In the genomic region with DNA sequence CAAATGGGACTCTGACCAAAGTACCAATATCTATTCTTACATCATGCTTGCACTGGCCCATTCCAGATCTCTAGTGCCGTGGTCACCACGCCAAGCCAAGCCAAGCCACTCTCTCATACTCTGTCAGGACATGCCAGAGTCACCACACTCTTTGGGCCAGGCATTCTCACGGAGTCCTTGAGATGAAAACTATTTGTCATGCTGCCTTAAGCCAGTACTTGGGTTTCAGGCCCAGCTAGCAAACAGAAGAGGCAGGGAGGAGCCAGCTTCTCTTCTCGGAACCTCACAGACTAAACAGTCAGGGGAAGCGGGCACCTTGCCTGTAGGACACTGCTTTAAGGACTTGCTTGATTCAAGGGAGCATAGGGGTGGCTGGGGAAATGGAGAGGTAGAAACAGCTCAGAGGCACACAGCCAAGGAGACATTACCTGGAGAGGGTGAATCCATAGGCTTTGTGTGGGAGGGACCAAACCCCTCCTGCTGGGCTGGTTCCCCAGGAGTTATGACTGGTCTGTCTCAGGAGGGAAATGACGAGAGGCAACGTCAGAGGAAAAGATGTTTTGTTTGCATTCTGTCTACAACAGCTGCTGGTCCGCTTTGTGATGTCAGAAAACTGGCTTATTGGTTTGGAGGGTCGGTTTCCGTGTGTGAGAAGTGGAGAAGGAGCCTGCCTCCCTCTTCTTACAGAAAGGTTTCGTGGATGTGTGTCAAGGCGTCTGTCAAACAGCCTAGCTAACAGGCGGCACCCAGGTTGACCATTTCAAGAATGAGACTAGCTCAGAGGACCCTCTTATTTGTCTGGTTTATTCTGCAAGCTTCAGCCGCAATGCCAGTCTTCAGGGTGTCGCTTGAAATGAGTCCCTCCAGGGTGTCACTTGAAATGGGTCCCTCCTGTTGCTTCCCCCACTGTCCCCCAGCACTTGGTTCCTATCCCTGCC, we compare ENCODE assay signal across 20 mouse cellular contexts. TPM values are rescaled to one million over a fixed set of nuclear protein-coding genes. Genes with fewer than 3 reads are reported as not detected.
DNase-seq lines count a peak whose midpoint lies in the region; ATAC-seq lines count a peak whose summit lies in the region.
"Had no signal": no experiment of that assay in that cellular context is flagged by ENCODE, and none has a peak within 500 bp of the region (broad histone marks: within the 10 kb centered on the region; RNA-seq: fewer than 3 reads in every experiment).

No protein-coding gene starts in this region.

- H3K36me3 ChIP-seq in midbrain, embryonic 11.5 days (ENCODE audit: control insufficient read depth, insufficient read depth, low read length): no peaks in the 10 kb centered on the region
- H3K36me3 ChIP-seq in midbrain, embryonic 13.5 days: no peaks in the 10 kb centered on the region
- no peaks in the 10 kb centered on the region for H3K36me3 ChIP-seq in lung, embryonic 16.5 days (ENCODE audit: control insufficient read depth, insufficient read depth, low read length)
- no peaks in the 10 kb centered on the region for H3K36me3 ChIP-seq in forebrain, embryonic 11.5 days (ENCODE audit: control insufficient read depth, insufficient read depth, low read length)
- H3K36me3 ChIP-seq: embryonic facial prominence, embryonic 13.5 days; heart, embryonic 15.5 days; hindbrain, embryonic 13.5 days; limb, embryonic 15.5 days; neural tube, embryonic 15.5 days had no signal

- peaks cover 28% of the 10 kb centered on the region for H3K27me3 ChIP-seq in midbrain, embryonic 11.5 days (ENCODE audit: control insufficient read depth, insufficient read depth, low read length)
- H3K27me3 ChIP-seq in midbrain, embryonic 13.5 days: peaks cover 45% of the 10 kb centered on the region
- H3K27me3 ChIP-seq in lung, embryonic 16.5 days (ENCODE audit: control insufficient read depth, insufficient read depth, low read depth, low read length): peaks cover 14% of the 10 kb centered on the region
- peaks cover 15% of the 10 kb centered on the region for H3K27me3 ChIP-seq in forebrain, embryonic 11.5 days (ENCODE audit: control insufficient read depth, insufficient read depth, low read length)

- H3K9me3 ChIP-seq in midbrain, embryonic 11.5 days (ENCODE audit: control insufficient read depth, low read length): no peaks in the 10 kb centered on the region
- no peaks in the 10 kb centered on the region for H3K9me3 ChIP-seq in midbrain, embryonic 13.5 days
- H3K9me3 ChIP-seq in lung, embryonic 16.5 days (ENCODE audit: control insufficient read depth, low read length): no peaks in the 10 kb centered on the region
- H3K9me3 ChIP-seq in forebrain, embryonic 11.5 days (ENCODE audit: control insufficient read depth, low read length): no peaks in the 10 kb centered on the region
- H3K9me3 ChIP-seq: embryonic facial prominence, embryonic 13.5 days; heart, embryonic 15.5 days; hindbrain, embryonic 13.5 days; limb, embryonic 15.5 days; neural tube, embryonic 15.5 days had no signal

- 72% methylated on average over 15 of the region's 15 CpGs for WGBS in midbrain, embryonic 11.5 days
- 70% methylated on average over 15 of the region's 15 CpGs for WGBS in midbrain, embryonic 13.5 days
- 34% methylated on average over 15 of the region's 15 CpGs for WGBS in lung, embryonic 16.5 days
- 70% methylated on average over 15 of the region's 15 CpGs for WGBS in forebrain, embryonic 11.5 days

- H3K4me3 ChIP-seq in midbrain, embryonic 11.5 days (ENCODE audit: low read depth, low read length): no peak overlapping the region
- H3K4me3 ChIP-seq in midbrain, embryonic 13.5 days (replicated peaks): no peak overlapping the region
- no peak overlapping the region for H3K4me3 ChIP-seq in lung, embryonic 16.5 days (ENCODE audit: low read length)
- H3K4me3 ChIP-seq in forebrain, embryonic 11.5 days (ENCODE audit: low read depth, low read length): no peak overlapping the region
- H3K4me3 ChIP-seq: embryonic facial prominence, embryonic 13.5 days; heart, embryonic 15.5 days; hindbrain, embryonic 13.5 days; limb, embryonic 15.5 days; neural tube, embryonic 15.5 days had no signal

- peak; percentile 80 to 90 for DNase-seq in adrenal gland, adult (ENCODE audit: inconsistent age in 2 of 2, low spot score in 1 of 2)
- DNase-seq in adrenal gland, postnatal 4 days (ENCODE audit: low spot score in 2 of 2): no peak
- DNase-seq in midbrain, embryonic 11.5 days (ENCODE audit: low spot score, missing footprints): peak; percentile 85
- DNase-seq in forebrain, embryonic 11.5 days (ENCODE audit: low spot score): no peak
- DNase-seq in right cerebral cortex, postnatal 36 days (ENCODE audit: low spot score in 2 of 2): no peak
- DNase-seq in spleen, adult 12 weeks (ENCODE audit: low spot score): no peak
- DNase-seq: cerebellum, adult 11 months; cerebellum, postnatal 36 days; gastrocnemius, postnatal 36 days; thymus, adult 2 months had no signal

- no peak overlapping the region for H3K9ac ChIP-seq in midbrain, embryonic 11.5 days (ENCODE audit: low read length)
- H3K9ac ChIP-seq in midbrain, embryonic 13.5 days (replicated peaks): no peak overlapping the region
- H3K9ac ChIP-seq in lung, embryonic 16.5 days (ENCODE audit: low read length): peak overlapping the region; percentile 40
- H3K9ac ChIP-seq in forebrain, embryonic 11.5 days (ENCODE audit: low read length): no peak overlapping the region
- H3K9ac ChIP-seq: embryonic facial prominence, embryonic 13.5 days; heart, embryonic 15.5 days; hindbrain, embryonic 13.5 days; limb, embryonic 15.5 days; neural tube, embryonic 15.5 days had no signal

- no peak for ATAC-seq in midbrain, embryonic 11.5 days (ENCODE audit: low FRiP score)
- ATAC-seq in midbrain, embryonic 13.5 days: no peak
- ATAC-seq in lung, embryonic 16.5 days (ENCODE audit: low read depth): peak; percentile 25
- no peak for ATAC-seq in forebrain, embryonic 11.5 days (replicated peaks; ENCODE audit: low FRiP score)
- ATAC-seq: forebrain, embryonic 16.5 days had no signal

- no peak overlapping the region for H3K27ac ChIP-seq in midbrain, embryonic 11.5 days (ENCODE audit: low read depth, low read length)
- H3K27ac ChIP-seq in midbrain, embryonic 13.5 days: no peak overlapping the region
- H3K27ac ChIP-seq in lung, embryonic 16.5 days (ENCODE audit: low read length): peak overlapping the region; percentile 39
- no peak overlapping the region for H3K27ac ChIP-seq in forebrain, embryonic 11.5 days (ENCODE audit: low read depth, low read length)
- H3K27ac ChIP-seq: embryonic facial prominence, embryonic 13.5 days; heart, embryonic 15.5 days; hindbrain, embryonic 13.5 days; limb, embryonic 15.5 days; neural tube, embryonic 15.5 days had no signal

- peaks cover under 1% of the 10 kb centered on the region for H3K4me1 ChIP-seq in midbrain, embryonic 11.5 days (ENCODE audit: control insufficient read depth, insufficient read depth, low read length)
- H3K4me1 ChIP-seq in midbrain, embryonic 13.5 days (replicated peaks): peaks cover 10% of the 10 kb centered on the region
- H3K4me1 ChIP-seq in lung, embryonic 16.5 days (replicated peaks; ENCODE audit: control insufficient read depth, insufficient read depth, low read length): peaks cover 30% of the 10 kb centered on the region
- H3K4me1 ChIP-seq in forebrain, embryonic 11.5 days (replicated peaks; ENCODE audit: control insufficient read depth, insufficient read depth, low read length): 0 out of 2 replicates have a peak, but pooled peaks cover 2% of the 10 kb centered on the region

- no peak overlapping the region for H3K4me2 ChIP-seq in midbrain, embryonic 11.5 days
- H3K4me2 ChIP-seq in midbrain, embryonic 13.5 days (replicated peaks): no peak overlapping the region
- 0 out of 2 replicates have a peak overlapping the region, but pooled peaks have one; percentile 20 for H3K4me2 ChIP-seq in lung, embryonic 16.5 days (ENCODE audit: low read depth, low read length)
- H3K4me2 ChIP-seq in forebrain, embryonic 11.5 days (ENCODE audit: low read depth, low read length, severe bottlenecking): no peak overlapping the region
- H3K4me2 ChIP-seq: embryonic facial prominence, embryonic 13.5 days; heart, embryonic 15.5 days; hindbrain, embryonic 13.5 days; limb, embryonic 15.5 days; neural tube, embryonic 15.5 days had no signal

RNA-seq across cellular contexts. Expression of a gene that starts 1.2 kb away (rescaled TPM):
- total RNA-seq in adrenal gland, postnatal 4 days (2021): 1 to 10 TPM; 1.7 to 4.5 TPM
- polyA plus RNA-seq in midbrain, embryonic 11.5 days (2014; fragmentation: Nextera tagmentation; extraction: Ambion mirVana): 0.33 and 0.77 TPM in 2 replicates
- polyA plus RNA-seq in midbrain, embryonic 13.5 days (2015; fragmentation: Nextera tagmentation; extraction: Ambion mirVana): 0.39 and 0.46 TPM in 2 replicates
- polyA plus RNA-seq in lung, embryonic 16.5 days (2015; fragmentation: Nextera tagmentation; extraction: Ambion mirVana): 9.1 and 13.4 TPM in 2 replicates
- polyA plus RNA-seq in forebrain, embryonic 11.5 days (2014; fragmentation: Nextera tagmentation; extraction: Ambion mirVana): 0.21 and 0.28 TPM in 2 replicates

RNA-seq across cellular contexts. Expression of a gene that starts 5.6 kb away (rescaled TPM):
- 10 to 100 TPM; 88.9 to 89.8 TPM for total RNA-seq in adrenal gland, postnatal 4 days (2021)
- 18.0 and 19.7 TPM in 2 replicates for polyA plus RNA-seq in midbrain, embryonic 11.5 days (2014; fragmentation: Nextera tagmentation; extraction: Ambion mirVana)
- 11.3 and 13.3 TPM in 2 replicates for polyA plus RNA-seq in midbrain, embryonic 13.5 days (2015; fragmentation: Nextera tagmentation; extraction: Ambion mirVana)
- polyA plus RNA-seq in lung, embryonic 16.5 days (2015; fragmentation: Nextera tagmentation; extraction: Ambion mirVana): 91.1 and 96.4 TPM in 2 replicates
- 15.6 and 16.6 TPM in 2 replicates for polyA plus RNA-seq in forebrain, embryonic 11.5 days (2014; fragmentation: Nextera tagmentation; extraction: Ambion mirVana)

RNA-seq across cellular contexts. Expression of a gene that starts 29.9 kb away (rescaled TPM):
- total RNA-seq in adrenal gland, postnatal 4 days (2021): 100 to 1,000 TPM; 219 to 241 TPM
- 19.0 and 19.2 TPM in 2 replicates for polyA plus RNA-seq in midbrain, embryonic 11.5 days (2014; fragmentation: Nextera tagmentation; extraction: Ambion mirVana)
- 10.2 and 12.1 TPM in 2 replicates for polyA plus RNA-seq in midbrain, embryonic 13.5 days (2015; fragmentation: Nextera tagmentation; extraction: Ambion mirVana)
- 115 and 117 TPM in 2 replicates for polyA plus RNA-seq in lung, embryonic 16.5 days (2015; fragmentation: Nextera tagmentation; extraction: Ambion mirVana)
- polyA plus RNA-seq in forebrain, embryonic 11.5 days (2014; fragmentation: Nextera tagmentation; extraction: Ambion mirVana): 24.0 and 25.9 TPM in 2 replicates

RNA-seq across cellular contexts. Expression of a gene that starts 33.4 kb away (rescaled TPM):
- total RNA-seq in adrenal gland, postnatal 4 days (2021): not detected
- polyA plus RNA-seq in midbrain, embryonic 11.5 days (2014; fragmentation: Nextera tagmentation; extraction: Ambion mirVana): 0.08 TPM in 1 of 2 replicates, not detected in the other
- polyA plus RNA-seq in midbrain, embryonic 13.5 days (2015; fragmentation: Nextera tagmentation; extraction: Ambion mirVana): 0.11 TPM in 1 of 2 replicates, not detected in the other
- polyA plus RNA-seq in lung, embryonic 16.5 days (2015; fragmentation: Nextera tagmentation; extraction: Ambion mirVana): 0.16 TPM in 1 of 2 replicates, not detected in the other
- polyA plus RNA-seq in forebrain, embryonic 11.5 days (2014; fragmentation: Nextera tagmentation; extraction: Ambion mirVana): not detected in 2 replicates
- total RNA-seq: gastrocnemius, postnatal 36 days; layer of hippocampus, adult 18-20 months; megakaryocyte-erythroid progenitor cell, adult 5-6 weeks had no signal
- polyA plus RNA-seq: forebrain, embryonic 16.5 days; hindbrain, embryonic 13.5 days; limb, embryonic 15.5 days; neural tube, embryonic 15.5 days had no signal

Comparison
In these comparisons a context has a peak if more than half of its experiments do, and no peak if none do; other contexts are left out.
1. DNase-seq: peak in adrenal gland, adult (2 of 2) and midbrain, embryonic 11.5 days (single experiment); none in adrenal gland, postnatal 4 days (0 of 2), forebrain, embryonic 11.5 days (single experiment), right cerebral cortex, postnatal 36 days (0 of 2) and spleen, adult 12 weeks (single experiment).